Mouse (Mus musculus) urinary bladder, postnatal 36 days (tissue): ENCODE measurements around the gene Dnajc7.
"Not testable (repeated sequence)": the region's sequence is repeated elsewhere in the genome, so short reads cannot be mapped to it uniquely, and the experiment has no call there.

Source experiments
- DNase-seq, 2 experiments: peaks; one replicate each; pipeline ENCODE4 v3.0.0; 2022; ENCODE audit warnings: low spot score in 2 of 2, mixed read lengths in 1 of 2

Gene Dnajc7

DNA sequence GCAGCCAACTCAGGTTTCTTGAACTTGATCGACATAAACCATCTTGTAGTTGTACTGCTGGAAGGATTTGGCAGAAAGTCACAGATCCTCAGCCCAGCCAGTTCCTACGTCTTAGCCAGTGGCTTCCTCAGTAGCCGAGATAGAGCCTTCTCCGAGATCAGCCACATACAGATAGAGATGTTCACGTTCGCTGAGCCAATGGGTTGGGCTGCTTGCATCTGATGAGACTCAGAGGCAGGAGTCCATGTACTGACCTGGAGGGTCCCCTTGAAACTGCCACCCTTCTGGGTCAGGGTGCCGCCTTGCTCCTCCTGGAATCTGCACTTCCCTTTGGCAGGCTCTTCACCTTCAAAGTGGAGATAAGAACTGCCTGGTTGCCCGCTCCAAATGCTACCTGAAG, 70.5 kb downstream of the Dnajc7 start:
- no peak for DNase-seq

DNA sequence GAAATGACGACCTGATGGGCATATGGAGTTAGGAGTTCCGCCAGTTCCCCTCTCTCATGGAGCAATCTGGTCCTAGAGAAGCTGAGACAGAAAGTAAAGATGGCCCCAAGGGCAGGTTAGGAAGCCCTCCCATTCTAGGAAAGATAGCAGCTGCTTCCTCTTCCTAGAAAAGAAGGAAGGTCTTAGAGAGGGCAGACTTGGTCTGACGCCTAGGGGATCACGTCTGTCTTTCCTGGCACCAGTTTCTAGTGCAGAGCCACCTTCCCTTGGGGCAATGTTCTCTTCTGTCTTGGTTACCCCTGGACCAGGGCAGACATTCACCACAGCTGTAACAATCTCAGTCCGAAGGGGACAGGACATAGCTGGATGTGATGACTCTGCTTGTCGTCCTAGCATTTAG, 71.8 kb downstream of the Dnajc7 start:
- DNase-seq = no peak

GRCm38 (mm10) chr11:100546955-100547354, 73.0 kb downstream of the Dnajc7 start:
- no peak for DNase-seq

GRCm38 (mm10) chr11:100545746-100546085, 74.3 kb downstream of the Dnajc7 start:
- no peak for DNase-seq

DNA sequence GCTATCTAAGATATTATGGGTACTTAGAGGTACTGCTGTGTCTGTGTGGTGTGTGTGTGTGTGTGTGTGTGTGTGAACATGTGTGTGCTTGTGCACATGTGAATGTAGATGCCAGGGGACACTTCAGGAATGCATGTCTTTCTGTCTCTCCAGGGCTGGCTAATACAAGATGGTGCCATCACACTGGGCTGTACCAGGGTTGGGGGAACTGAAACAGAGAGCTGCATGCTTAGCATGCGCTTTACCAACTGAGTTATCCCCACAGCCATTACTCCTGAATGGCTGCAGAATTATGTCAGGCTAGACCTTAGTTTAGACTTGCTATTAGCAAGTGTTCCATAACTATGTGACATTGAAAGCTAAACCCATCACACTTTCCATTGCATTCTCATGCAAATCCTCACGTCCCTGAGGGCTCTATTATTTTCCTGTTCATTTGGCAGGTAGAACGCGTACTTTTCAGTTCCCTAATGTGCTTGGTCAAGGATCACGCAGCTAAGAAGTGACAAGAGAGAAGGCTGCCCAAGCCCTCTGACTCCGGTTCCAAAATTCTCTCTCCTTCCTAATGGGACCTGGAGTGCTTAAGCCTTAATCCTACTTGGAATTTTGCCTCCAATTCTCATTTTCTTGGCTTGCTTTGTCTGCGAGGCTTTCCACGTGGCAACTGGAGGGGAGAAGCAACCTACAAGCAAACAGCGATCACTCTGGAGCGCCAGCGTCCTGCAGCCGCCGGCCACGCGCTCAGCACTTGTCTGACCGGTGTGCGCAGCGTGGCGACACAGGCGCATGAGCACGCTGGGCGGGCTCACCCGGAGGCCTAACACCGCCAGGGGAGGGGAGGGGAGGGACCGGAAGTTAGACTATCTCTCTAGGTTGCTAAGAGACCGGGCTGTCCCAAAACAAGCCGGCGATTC, 74.9 kb downstream of the Dnajc7 start, which contains the start of gene Ttc25:
Gene Ttc25, plus strand, starts transcription at position 776 of the 914 bp plus-strand sequence.
- peak; percentile 84 to 90 for DNase-seq

DNA sequence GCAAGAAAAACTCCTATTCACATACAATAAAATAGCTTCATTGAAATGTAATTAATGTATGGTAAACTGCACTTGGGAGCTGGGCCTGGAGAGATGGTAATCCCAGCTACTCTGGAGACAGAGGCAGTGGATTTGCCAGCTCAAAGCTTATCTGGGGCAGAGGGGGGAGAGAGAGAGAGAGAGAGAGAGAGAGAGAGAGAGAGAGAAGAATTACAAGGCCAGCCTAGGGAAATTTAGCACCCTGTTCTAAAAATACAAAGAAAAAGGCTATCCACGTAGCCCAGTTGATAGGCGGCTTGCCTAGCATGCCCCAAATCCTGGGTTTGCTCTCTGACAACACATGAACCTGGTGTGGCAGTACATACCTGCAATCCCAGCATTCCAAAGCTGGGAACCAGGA, 78.4 kb downstream of the Dnajc7 start:
- DNase-seq = no peak

GRCm38 (mm10) chr11:100540966-100541365, 79.0 kb downstream of the Dnajc7 start:
- DNase-seq = no peak

GRCm38 (mm10) chr11:100536466-100536865, 83.5 kb downstream of the Dnajc7 start:
- no peak for DNase-seq

- DNase-seq = no peak
Observed at GRCm38 (mm10) chr11:100535996-100536395, 84.0 kb downstream of the Dnajc7 start.

DNA sequence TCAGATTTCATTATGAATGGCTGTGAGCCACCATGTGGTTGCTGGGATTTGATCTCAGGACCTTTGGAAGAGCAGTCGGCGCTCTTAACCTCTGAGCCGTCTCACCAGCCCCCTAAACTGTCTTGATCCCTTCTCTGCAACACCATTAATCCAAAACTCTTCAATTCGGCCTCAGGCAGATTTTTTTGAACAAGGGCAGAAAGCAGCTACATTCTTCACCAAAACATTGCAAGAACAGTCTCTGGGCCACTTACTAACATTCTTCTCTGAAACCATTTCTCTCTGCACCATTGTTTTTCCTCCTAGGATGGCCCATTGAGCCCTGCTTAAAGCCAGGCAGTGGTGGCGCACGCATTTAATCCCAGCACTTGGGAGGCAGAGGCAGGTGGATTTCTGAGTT, 85.1 kb downstream of the Dnajc7 start:
- DNase-seq = not testable (repeated sequence)

DNA sequence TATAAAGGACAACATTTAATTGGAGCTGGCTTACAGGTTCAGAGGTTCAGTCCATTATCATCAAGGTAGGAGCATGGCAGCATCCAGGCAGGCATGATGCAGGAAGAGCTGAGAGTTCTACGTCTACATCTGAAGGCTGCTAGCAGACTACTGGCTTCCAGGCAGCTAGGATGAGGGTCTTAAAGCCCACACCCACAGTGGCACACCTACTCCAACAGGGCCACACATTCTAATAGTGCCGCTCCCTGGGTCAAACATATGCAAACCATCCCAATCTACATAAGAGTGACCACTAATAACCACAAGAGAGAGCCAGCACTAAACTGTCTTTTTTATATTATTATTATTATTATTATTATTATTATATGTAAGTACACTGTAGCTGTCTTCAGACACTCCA, 85.6 kb downstream of the Dnajc7 start:
- DNase-seq = not testable (repeated sequence)

DNA sequence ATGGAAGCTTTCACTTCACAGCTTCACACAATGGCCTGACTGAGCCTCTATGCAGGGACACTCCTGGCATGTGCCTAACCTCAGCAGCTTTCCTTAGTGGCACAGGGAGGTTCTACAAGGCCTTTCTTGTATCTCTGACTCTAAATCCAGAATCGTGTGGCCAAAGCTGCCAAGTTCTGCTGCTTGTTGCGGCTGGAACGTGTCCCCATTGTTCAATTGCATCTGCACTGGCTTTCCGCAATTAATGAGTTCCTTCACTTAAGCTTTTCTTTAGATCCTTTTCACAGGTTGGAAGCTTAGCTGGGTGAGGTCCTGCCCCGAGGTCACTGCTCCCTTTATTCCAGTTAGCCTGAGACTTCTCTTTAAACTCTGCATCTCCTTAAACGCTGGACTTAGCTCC, 86.1 kb downstream of the Dnajc7 start:
- DNase-seq = no peak
